Mouse (Mus musculus) left cerebral cortex, postnatal 36 days (tissue): Measurements from ENCODE around the gene Tbl1x. TPM values are rescaled to one million over a fixed set of nuclear protein-coding genes. Genes with fewer than 3 reads are reported as not detected.
"Not testable (repeated sequence)": the region's sequence is repeated elsewhere in the genome, so short reads cannot be mapped to it uniquely, and the experiment has no call there.

Source experiments
- DNase-seq, 2 experiments: peaks; one replicate each; pipeline ENCODE4 v3.0.0; 2021 to 2022; ENCODE audit warnings: low spot score in 2 of 2, mixed read lengths in 1 of 2
- intact Hi-C: fragments of 180-260 bp; cut with DNase I; formaldehyde crosslinking; loops from one replicate; pipeline ENCODE4 v1.15.1; 2025
- total RNA-seq, 2 experiments: library from RNA; stranded (reverse); gene quantifications; 2 replicates each; pipeline ENCODE4 v1.2.3; 2021

The Tbl1x gene
- total RNA-seq, 2 experiments from 2014 or later = 47.9 to 50.1 TPM

DNA sequence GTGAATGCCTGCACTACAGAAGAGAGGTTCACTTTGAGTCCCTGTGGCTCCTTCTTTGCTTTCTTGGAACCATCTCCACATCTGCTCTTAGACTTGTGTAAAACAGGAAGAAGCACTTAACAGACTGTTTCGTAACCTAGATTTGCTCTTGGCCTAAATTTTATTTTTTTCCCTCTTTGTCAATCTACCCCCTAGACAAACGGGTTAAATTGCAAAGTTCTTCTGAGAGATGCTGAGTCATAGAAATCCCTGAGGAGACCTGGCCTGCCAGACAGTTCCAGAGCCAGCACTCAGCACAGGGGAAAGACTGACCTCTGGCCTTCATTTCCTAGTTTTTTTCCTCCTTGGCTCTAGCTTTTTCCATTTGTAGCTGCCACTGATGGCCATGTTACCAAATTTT, 23.1 kb downstream of the Tbl1x start:
- intact Hi-C loops = no loop called here
- no peak for DNase-seq

DNA sequence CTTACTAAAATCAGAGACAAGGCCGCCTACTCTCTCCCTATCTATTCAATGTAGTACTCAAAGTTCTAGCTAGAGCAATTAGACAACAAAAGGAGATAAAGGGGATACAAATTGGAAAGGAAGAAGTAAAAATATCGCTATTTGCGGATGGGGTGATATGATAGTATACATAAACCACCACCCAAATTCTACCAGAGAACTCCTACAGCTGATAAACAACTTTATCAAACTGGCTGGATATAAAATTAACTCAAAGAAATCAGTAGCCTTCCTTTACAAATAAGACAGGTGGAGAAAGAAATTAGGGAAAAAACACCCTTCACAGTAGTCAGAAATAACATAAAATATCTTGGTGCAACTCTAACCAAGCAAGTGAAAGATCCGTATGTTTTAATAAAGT, 29.0 kb downstream of the Tbl1x start:
- DNase-seq, intact Hi-C loops: not testable (repeated sequence)

DNA sequence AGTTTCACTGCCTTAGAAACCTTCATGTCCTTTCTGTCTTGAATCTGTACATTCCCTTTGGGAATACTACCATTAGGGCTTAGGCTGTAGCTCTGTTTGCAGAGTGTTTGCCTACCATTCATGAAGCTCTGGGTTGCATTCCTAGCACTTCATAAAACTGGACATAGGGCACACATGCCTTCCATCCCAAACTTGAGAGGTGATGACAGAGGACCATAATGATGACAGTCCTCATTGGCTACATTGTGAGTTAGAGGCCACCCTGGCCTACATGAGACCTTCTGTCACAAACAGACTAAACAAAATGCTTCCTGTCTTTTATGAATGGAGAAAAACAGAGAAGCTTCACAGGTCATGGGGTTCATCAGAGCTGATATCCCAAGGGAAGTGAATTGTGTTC, 33.2 kb downstream of the Tbl1x start:
- intact Hi-C loops = no loop called here
- DNase-seq = no peak

DNA sequence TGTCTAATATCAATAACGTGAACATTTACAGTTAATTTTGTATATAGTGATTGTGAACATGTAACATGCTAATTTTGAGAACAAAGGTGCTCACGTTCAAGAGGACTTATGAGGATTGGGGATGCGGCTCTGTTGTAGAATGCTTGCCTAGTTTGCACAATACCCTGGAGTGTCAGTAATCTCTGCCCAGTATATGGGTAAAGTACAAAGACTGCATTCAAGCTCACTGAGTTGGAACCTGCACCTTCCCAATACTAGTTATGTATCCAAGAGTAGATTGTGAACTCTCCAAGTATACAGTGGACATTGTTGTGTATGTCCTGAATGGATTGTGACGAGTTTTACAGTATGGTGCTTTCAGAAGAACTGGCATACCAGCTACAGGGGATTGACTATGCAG, 33.7 kb downstream of the Tbl1x start:
- intact Hi-C loops = no loop called here
- no peak for DNase-seq

DNA sequence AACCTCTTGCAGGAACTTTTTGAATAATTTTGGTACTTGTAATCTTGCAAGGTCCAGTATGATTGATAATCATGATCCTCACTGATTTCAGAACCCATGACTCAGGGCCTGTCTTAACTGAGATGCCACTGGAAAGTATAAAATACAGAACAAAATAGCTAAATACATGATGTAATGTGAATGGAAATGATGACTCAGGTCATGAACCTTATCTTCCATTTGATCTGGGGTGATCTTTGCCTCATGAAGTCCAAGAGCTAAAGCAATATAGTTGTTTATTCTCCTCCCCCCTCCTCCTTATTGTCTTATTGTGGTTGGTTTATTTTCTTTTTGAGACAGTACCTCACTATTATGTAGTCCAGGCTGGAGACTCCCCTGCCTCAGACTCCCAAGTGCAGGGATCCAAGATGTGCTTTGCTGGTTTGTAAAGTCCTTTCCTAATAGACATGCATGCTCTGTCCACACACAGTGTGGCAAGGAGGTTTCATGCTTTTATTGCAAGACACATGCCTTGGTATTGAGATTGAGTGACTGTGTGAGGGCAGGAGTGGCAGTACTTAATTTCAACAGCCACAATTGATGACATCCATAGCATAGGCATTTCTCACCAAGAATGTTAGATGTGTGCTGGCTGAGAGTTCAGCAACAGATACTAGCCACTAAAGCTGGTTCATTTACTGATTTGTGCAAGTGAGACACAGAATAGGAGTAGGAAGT, 34.7 kb downstream of the Tbl1x start:
- intact Hi-C loops = no loop called here

DNA sequence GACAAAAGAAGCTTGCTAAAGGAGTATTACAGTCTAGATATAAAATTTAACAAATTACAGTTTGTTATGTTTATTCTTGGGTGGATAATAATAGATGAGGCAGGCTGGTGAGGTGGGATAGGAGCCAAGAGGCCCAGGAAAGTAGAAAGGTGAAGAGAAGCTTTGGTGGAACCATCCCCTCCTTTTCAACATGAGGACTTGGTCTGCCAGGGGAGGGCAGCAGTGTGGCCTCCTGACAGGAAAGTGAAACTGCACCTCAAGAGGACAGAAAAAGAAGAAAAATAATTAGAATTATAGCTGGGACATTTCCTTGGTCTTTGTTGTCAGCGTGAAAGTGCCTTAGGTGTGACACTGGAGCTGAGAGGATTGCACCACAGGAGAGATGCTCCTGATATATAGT, 35.6 kb downstream of the Tbl1x start:
- intact Hi-C loops = no loop called here

More for the DNA sequence above, 34.7 kb downstream of the Tbl1x start:
- no peak for DNase-seq

DNA sequence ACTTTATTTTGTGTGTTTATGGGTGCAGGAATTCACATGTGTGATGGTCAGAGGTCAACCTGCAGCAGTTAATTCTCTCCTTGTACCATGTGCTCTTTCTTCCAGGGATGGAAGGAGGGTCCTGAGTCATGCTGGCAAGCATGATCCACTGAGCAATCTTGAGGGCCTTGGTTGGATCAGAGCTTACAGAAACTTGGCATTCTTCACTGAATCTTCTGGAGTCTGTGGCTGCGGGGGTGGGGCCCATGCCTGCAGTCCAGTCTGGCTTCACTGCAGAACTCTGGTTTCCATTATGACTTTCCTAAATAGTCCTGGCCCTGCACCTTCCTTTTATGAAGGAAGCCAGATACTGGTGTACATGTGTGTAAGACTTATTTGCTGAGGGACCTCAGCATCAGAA, 38.1 kb downstream of the Tbl1x start:
- intact Hi-C loops = no loop called here
- no peak for DNase-seq

More for the DNA sequence above, 35.6 kb downstream of the Tbl1x start:
- DNase-seq = no peak

DNA sequence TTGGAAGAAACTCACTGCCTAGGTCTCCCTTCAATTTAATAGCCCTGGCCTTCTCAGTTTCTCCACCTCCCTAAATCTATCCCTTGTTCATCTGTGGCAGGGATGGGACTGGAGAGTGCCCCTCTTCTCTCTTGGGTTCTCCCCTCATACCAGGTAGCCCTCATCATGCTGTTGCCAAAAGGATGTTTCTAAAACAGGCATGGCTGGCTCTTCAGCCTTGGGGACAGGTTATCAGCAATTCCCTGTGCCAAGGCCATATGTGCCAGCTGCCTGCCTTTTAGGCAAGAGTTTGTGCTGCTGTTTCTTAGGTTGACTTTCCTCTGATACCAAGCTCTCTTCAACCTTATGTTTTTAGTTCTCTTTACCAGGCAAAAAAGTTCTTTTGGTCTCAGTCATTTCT, 39.6 kb downstream of the Tbl1x start:
- intact Hi-C loops = no loop called here
- DNase-seq = no peak

DNA sequence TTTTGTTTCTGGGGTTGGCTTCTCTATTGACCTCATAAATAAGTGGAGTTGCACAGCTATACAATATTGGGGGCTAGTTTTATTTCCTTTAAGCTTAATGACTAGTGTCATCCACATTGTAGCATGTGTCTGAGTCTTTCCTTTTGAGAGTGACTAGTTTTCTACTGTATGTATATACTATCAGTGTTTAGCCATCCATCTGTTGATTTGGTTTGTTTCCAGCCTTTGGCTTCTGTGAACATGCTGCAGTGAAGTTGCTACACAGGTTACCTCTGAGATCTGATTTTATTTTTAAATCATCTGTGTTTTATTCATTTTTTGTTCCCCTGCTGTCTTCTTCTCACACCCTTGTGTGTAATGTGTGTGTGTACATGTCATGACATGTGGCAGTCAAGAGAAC, 40.5 kb downstream of the Tbl1x start:
- no peak for DNase-seq
- intact Hi-C loops = no loop called here

DNA sequence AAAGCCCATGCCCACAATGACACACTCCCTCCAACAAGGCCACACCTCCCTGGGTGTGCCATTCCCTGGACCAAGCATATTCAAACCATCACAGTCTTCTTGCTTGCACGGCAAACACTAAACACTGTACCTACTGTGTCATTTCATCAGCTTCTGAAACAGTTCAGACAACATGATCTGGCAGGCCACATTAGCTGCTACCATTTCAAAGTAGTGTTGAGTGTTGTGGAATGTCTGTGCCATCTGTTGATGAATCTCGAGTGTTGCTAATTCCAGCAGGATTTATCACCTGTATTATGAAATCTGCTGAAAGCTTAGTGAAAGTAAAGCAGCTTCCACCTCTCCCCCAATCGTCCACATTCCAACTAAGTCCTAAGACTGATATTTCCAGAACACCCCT, 41.3 kb downstream of the Tbl1x start:
- intact Hi-C loops = no loop called here
- DNase-seq = no peak

DNA sequence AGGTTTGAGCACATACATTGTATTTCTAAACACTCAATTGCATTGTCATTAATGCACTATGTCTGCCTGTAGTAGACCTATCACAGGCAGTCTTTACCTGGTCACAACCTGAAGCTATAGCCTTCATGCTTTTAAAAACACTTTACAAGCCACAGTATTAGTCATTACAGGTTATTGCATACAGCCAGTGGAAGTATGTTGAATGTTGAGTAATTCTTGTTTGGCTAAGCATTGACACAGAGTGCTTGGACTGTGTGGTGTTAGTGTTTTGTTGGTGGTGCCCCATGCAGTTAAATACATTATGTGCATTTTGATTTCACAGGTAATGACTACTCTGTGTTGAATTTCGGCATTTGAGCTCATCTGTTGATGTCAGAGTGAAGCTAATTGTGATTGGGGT, 45.2 kb downstream of the Tbl1x start:
- no peak for DNase-seq
- intact Hi-C loops = no loop called here

DNA sequence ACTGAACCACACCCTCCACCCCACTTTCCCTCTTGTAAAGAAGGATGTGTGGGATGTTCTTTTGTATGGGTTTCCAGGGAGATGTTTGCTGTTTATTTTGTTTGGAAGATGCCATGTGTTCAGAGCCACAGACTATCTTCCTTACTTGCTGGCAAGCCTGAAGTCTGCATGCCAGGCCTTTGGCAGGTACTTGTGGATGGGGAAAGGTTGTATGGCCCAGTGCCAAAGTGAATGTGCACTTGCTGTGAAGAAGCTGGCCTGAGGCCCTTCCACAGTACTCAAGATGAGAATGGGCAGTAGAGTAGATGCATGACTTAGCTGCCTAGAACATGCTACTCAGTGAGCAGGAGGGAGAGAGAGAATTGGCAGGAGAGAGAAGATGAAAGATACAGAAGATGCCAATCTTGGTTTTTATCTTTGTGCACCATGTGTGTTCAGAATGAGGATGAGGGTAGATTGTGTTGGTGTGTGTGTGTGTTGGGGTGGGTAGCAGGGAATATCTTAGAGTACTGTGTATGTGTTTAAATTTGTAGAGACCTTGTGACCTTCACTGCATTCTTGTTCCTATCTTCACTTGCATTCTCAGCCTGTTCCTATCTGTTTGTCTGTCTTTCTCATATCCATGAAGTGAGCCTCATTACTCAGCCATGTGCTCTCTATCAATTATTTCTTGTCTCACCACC, 48.5 kb downstream of the Tbl1x start:
- intact Hi-C loops = no loop called here
- no peak for DNase-seq

DNA sequence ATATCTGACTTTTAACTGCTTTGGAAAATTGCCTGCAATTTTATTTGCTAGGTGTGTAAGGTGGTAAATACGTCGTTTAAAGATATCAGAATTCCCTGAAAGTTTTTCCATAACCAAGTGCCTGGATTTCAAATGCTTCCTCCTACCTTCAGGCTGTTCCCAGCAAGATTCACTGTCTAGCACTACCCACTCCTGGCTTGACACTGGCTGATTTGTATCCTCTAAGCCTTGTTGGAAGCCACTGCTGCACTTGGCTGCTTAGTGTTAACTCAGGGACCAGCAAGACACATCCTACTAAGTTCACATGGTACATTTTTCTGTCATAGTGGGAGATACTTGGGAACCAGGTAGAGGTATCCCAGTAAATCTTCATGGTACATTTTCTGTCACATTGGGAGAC, 52.8 kb downstream of the Tbl1x start:
- intact Hi-C loops = no loop called here
- no peak for DNase-seq

DNA sequence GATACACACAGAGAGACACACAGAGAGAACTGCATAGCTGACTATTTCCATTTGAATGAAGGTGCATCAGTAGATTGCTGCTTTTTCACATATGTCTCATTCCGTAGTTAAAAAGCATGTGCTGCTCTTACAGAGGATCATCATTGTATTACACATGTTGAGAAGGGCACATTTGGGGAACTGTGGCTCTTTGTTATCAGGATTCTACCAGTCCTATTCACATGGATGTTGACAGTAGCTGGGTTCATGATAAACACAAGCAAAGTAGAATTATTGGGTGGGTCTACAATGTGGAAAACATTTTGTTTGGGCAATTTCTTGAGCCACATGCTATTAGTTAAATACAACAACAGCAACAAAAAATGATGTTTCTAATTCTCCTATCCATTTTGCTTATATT, 55.9 kb downstream of the Tbl1x start:
- intact Hi-C loops = no loop called here

DNA sequence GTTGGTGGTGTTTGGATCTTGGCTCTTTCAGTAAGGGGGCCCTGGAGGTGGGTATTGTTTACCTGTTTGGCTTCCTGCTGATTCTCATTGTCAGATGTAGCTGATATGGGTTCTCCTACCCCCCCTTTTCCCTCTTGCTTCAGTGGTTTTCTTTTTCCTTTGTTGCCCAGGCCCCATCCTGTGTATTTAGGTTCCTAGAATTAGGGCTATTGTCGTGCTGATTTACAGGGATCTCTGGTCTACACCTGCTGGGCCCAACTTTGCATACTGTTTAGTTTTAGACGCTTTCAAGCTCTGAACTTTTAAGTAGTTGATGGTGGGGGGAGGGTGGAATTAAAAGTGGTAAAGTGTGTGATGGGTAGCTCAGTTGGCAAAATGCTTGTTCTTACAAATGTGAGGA, 57.2 kb downstream of the Tbl1x start:
- intact Hi-C loops = no loop called here
- DNase-seq = no peak

More for the DNA sequence above, 55.9 kb downstream of the Tbl1x start:
- no peak for DNase-seq

DNA sequence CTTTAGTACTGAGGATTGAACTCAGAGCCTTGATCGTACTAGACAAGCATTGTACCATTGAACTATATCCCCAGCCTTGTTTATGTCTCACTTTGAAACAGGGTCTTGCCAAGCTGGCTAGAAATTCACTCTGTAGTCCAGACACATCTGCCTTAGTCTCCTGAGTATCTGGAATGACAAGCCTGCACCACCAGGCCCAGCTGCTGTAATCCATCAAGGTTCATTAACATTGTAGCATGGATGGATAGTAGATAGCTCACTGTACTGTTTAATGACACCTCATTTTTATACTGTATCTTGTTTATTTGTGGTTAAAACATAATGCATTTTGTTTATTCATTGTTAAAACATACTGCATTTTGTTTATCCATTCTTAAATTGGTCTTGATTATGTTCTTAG, 62.9 kb downstream of the Tbl1x start:
- no peak for DNase-seq
- intact Hi-C loops = no loop called here

DNA sequence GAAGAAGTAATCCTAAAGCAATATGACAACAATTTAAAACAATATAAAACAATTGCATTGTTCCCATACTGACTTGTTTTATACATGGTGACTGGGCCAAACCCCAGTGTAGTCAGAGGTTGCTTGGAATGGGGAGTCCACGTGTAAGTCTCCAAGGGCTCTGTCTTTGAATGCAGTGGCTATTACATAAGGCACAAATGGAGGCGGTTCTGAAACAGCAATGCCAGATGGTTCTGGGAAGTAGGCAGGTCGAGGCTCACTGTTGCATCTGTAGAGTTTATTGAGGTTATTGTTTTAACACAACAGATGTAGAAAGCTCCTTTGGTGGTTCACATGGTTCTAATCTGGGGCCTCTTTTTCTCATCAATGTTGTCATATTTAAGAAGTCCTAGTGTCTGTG, 66.3 kb downstream of the Tbl1x start:
- intact Hi-C loops = no loop called here
- peak in 1 of 2 experiments; percentile 23 for DNase-seq

DNA sequence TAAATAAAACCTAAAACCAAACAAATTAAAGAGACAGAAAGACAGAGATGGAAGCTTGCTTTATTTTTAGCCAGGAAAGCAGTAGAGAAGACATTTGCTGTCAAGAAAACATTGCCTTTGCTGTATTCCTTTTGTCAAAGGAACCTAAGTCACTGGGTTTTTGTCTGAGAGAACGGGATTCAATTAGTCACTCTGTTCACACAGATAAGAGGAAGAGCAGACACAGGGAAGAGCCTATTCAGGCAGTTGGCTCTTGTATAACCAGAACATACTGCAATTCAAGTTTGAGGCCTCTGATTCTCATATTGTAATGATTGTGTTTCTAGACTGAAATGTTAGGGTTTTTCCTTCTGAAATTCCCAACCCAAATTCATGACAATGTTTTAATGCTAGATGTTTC, 67.4 kb downstream of the Tbl1x start:
- DNase-seq = no peak

DNA sequence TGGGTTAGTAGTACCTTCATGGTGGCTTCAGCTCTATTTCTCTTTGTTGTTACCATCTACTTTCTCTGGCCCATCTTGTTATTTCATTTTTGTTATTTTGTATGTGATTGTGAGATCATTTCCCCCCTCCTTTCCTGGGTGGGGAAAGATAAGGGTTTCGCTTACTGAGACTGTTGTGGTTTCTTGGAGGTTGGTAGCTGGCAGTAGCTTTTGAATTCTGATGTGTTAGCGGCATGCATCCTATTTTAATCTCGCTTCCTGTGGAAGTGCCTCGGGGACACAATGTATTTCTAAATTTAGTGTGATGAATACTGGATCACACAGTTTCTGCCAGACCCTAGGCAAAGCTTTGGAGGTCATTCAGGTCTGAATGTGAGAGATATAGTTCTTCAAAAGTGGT, 69.2 kb downstream of the Tbl1x start:
- intact Hi-C loops = no loop called here
- DNase-seq = no peak

More for the DNA sequence above, 67.4 kb downstream of the Tbl1x start:
- intact Hi-C loops = no loop called here

DNA sequence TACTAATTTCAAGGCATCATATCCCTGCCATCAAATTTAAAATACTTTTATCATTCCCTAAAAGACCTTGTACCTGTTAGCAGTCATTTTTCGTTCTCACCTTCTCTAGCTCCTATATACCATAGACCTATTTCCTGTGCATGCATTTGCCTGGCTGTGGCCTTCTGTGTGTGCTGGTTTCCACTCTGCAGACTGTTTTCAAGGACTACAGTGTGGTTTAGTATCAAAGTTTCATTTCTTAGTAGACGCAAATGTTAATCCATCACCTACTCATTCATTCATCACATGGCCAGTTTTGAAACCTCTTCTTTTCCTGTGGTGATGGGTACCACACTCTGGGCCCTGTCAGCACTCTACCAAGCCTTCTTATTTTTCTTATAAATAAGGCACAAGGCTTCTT, 75.2 kb downstream of the Tbl1x start:
- DNase-seq = no peak
- intact Hi-C loops = no loop called here

DNA sequence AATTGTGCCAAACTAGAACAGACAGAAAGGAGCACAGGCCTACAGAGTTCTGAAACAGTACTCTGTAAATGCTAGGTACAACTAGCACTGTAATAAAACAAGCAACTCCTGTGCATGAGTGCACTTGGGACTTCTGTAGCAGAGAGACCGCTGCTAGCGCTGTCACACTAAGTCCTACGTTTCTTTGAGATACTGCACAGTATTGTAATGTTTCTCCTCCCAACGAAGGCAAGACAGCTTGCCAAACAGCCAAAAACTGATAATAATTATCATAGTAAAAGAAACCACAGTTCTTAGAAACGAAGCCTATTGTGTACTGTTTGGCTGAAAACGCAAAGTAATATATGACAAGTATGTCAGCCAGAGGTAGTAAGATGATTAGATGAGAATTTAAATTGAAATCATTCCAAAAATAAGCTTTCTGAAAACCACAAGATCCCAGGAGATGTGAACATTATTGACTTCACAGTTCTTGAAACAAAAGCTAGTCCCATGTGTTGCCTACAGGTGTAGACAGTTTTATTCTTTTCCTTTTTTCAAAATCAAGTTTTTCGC, 83.9 kb downstream of the Tbl1x start:
- intact Hi-C loops = no loop called here

More for the DNA sequence above, 83.9 kb downstream of the Tbl1x start:
- DNase-seq = no peak
